Mouse (Mus musculus) E14TG2a.4 (cell line): ENCODE measurements at regions not wholly inside any gene's neighbourhood (a gene's known extent, or its start where the extent isn't known, plus 50 kb on each side); places are given as distances from the start of the nearest gene placed in this dataset.

Source experiments
- CTCF ChIP-seq: conservative IDR thresholded peaks from 2 replicates; pipeline ENCODE4 v1.5.1; 2014; ENCODE audit warnings: low read length
- NANOG ChIP-seq: IDR thresholded peaks from 2 replicates; pipeline ENCODE4 v1.6.1; 2014; ENCODE audit warnings: borderline replicate concordance, low read length, mixed read lengths
- POU5F1 ChIP-seq: IDR thresholded peaks from 2 replicates; pipeline ENCODE4 v1.6.1; 2014; ENCODE audit warnings: low read length, borderline replicate concordance

DNA sequence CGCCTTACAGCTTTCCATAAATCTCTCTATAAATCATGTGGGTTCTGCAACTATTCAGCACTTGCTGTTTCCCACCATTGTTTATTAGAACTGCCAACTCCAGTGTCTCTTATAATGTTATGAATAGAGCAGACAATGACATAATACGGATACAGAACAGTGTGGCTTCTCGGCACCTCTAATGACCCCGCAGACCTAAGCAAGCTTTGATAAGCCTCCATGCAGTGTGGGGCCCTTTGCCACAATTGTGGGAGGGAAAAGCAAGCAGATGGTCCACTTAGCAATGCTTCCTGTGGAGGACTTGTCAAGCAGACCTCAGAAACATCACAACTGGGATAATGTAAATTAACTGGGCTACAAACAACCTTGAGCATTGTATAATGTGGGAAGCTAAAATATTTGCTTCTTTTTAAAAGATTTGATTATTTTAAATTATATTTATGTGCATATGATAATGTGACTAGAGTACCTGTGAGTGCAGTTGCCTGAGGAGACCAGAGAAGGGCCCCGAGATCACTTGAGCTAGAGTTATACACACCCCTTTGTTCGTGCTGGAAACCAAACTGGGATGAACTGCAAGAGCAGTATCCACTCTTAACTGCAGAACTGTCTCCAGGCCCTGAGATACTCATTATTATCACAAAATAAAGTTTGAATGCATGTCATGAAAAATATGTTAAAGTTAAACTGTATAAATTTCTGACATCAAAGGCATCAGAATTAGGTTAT is 357.4 kb upstream of the Reg3g start:
- TF ChIP-seq CTCF (no peak), POU5F1 (no peak), NANOG (no peak)
